Mouse (Mus musculus) liver, embryonic 14.5 days (tissue): ENCODE results near the gene Pard6b. TPM values are rescaled to one million over a fixed set of nuclear protein-coding genes. Genes with fewer than 3 reads are reported as not detected.

Source experiments
- ATAC-seq: fragments of 200-750 bp; cut with Nextera tagmentation; 2 replicates; pipeline ENCODE4 v1.8.0; 2017; ENCODE audit warnings: moderate number of reproducible peaks, mild to moderate bottlenecking, moderate library complexity; ENCODE audit not compliant: insufficient read depth
- DNase-seq, 3 experiments: peaks; one replicate each; pipeline ENCODE4 v3.0.0-alpha.2; 2012 to 2013; ENCODE audit warnings: low read depth in 3 of 3, low spot score in 3 of 3
- H3K27ac ChIP-seq: fragments of 300-500 bp; sonication (generic); 2 replicates; pipeline ENCODE4 v1.5.1; 2014; ENCODE audit warnings: moderate library complexity, mild to moderate bottlenecking, control low read depth, inconsistent platforms
- H3K27me3 ChIP-seq: fragments of 300-500 bp; sonication (generic); 2 replicates; pipeline ENCODE4 v1.6.1; 2014; ENCODE audit warnings: mild to moderate bottlenecking, low read length, moderate library complexity; ENCODE audit not compliant: control insufficient read depth, insufficient read depth
- H3K36me3 ChIP-seq: fragments of 300-500 bp; sonication (generic); replicated peaks from 2 replicates; pipeline ENCODE4 v1.6.1; 2014; ENCODE audit warnings: low read depth; ENCODE audit not compliant: control insufficient read depth, insufficient read depth
- H3K4me1 ChIP-seq, 2 experiments: fragments of 200-500 bp in 1 of 2; fragments of 300-500 bp in 1 of 2; sonication (generic) in 1 of 2; replicated peaks; 2 replicates each; pipeline ENCODE4 v1.6.1; 2012 to 2014; ENCODE audit warnings: antibody characterized with exemption in 1 of 2, inconsistent platforms in 1 of 2, low read length in 1 of 2; ENCODE audit not compliant: control insufficient read depth in 2 of 2, insufficient read depth in 2 of 2
- H3K4me2 ChIP-seq: fragments of 300-500 bp; sonication (generic); 2 replicates; pipeline ENCODE4 v1.6.1; 2014; ENCODE audit warnings: low read depth, mild to moderate bottlenecking, control low read depth, moderate library complexity
- H3K4me3 ChIP-seq, 2 experiments: fragments of 200-500 bp in 1 of 2; fragments of 300-500 bp in 1 of 2; sonication (generic) in 1 of 2; 2 replicates each; pipeline ENCODE4 v1.5.1; 2012 to 2014; ENCODE audit warnings: low read depth in 2 of 2, low read length in 2 of 2, mild to moderate bottlenecking in 2 of 2, control low read depth in 1 of 2, inconsistent platforms in 1 of 2, moderate library complexity in 1 of 2; ENCODE audit not compliant: insufficient read depth in 1 of 2
- H3K9ac ChIP-seq: fragments of 300-500 bp; sonication (generic); replicated peaks from 2 replicates; pipeline ENCODE4 v1.6.1; 2014; ENCODE audit warnings: mild to moderate bottlenecking, control low read depth, moderate library complexity
- H3K9me3 ChIP-seq: fragments of 300-500 bp; sonication (generic); 2 replicates; pipeline ENCODE4 v1.6.1; 2016; ENCODE audit warnings: low read length, mixed read lengths; ENCODE audit not compliant: control insufficient read depth
- CTCF ChIP-seq: IDR thresholded peaks from 2 replicates; pipeline ENCODE4 v1.5.1; 2016; ENCODE audit warnings: antibody characterized with exemption, low read depth, control low read depth
- EP300 ChIP-seq: IDR thresholded peaks from 2 replicates; pipeline ENCODE4 v1.6.1; 2016; ENCODE audit warnings: antibody characterized with exemption, low read depth
- WGBS: fragments of 180-500 bp; shearing (Covaris S2); extraction: QIAGEN DNeasy Blood & Tissue Kit; methylation state at CpG from one replicate; pipeline ENCODE4 v1.1.7; 2014; ENCODE audit not compliant: insufficient replicate concordance; 5-methylcytosine and 5-hydroxymethylcytosine counted together
- polyA plus RNA-seq, 2 experiments: library from polyadenylated mRNA; depleted of rRNA in 1 of 2; stranded (reverse) in 1 of 2; unstranded in 1 of 2; fragments of >200 nt; fragmentation: Nextera tagmentation in 1 of 2; extraction: Ambion mirVana in 1 of 2; gene quantifications; 2 replicates each; pipeline versions ENCODE4 v1.2.1 to v1.2.3; 2012 to 2014

Gene Pard6b
- polyA plus RNA-seq, 2 experiments: 1.8 to 2.2 TPM

GRCm38 (mm10) chr2:168085621-168086265 lies 4.9 kb downstream of the Pard6b start:
- Histone ChIP-seq H3K27ac (no peak overlapping the region), H3K27me3 (peaks cover 15% of the 10 kb centered on the region), H3K36me3 (no peaks in the 10 kb centered on the region), H3K4me2 (no peak overlapping the region), H3K9me3 (no peaks in the 10 kb centered on the region), H3K4me3 (no peak overlapping the region), H3K4me1 (peaks cover 0 to 10% of the 10 kb centered on the region in 2 experiments; a peak in 2 of 4 replicates), H3K9ac (no peak overlapping the region)
- ATAC-seq (no peak), DNase-seq (no peak)
- no peak for TF ChIP-seq EP300
- no peak for TF ChIP-seq CTCF
- 47% methylated on average over 10 of the region's 10 CpGs for WGBS

- no peak for DNase-seq
- 54% methylated on average over 6 of the region's 6 CpGs for WGBS
- H3K4me3 ChIP-seq: no peak overlapping the region
- no peak overlapping the region for H3K27ac ChIP-seq
- no peak overlapping the region for H3K9ac ChIP-seq
- H3K4me2 ChIP-seq: no peak overlapping the region
- H3K27me3 ChIP-seq: peaks cover 12% of the 10 kb centered on the region
- H3K9me3 ChIP-seq: no peaks in the 10 kb centered on the region
- TF ChIP-seq CTCF (no peak), EP300 (no peak)
- no peak for ATAC-seq
- no peaks in the 10 kb centered on the region for H3K36me3 ChIP-seq
- H3K4me1 ChIP-seq: peaks cover 0 to 10% of the 10 kb centered on the region in 2 experiments; a peak in 2 of 4 replicates
Measured at GRCm38 (mm10) chr2:168086318-168086717, 5.5 kb downstream of the Pard6b start.

GRCm38 (mm10) chr2:168086839-168087238 lies 6.0 kb downstream of the Pard6b start:
- Histone ChIP-seq H3K4me2 (no peak overlapping the region), H3K27ac (no peak overlapping the region), H3K36me3 (no peaks in the 10 kb centered on the region), H3K9me3 (no peaks in the 10 kb centered on the region), H3K4me1 (peaks cover 0 to 8% of the 10 kb centered on the region in 2 experiments; a peak in 2 of 4 replicates), H3K9ac (no peak overlapping the region), H3K4me3 (no peak overlapping the region), H3K27me3 (peaks cover 6% of the 10 kb centered on the region)
- TF ChIP-seq CTCF: no peak
- no peak for TF ChIP-seq EP300
- DNase-seq (no peak), ATAC-seq (no peak)
- WGBS: 59% methylated on average over 9 of the region's 9 CpGs

GRCm38 (mm10) chr2:168091560-168091959 lies 10.8 kb downstream of the Pard6b start:
- Histone ChIP-seq H3K27ac (no peak overlapping the region), H3K4me1 (0 out of 4 replicates have a peak, but pooled peaks cover 0 to 4% of the 10 kb centered on the region in 2 experiments), H3K36me3 (no peaks in the 10 kb centered on the region), H3K9ac (no peak overlapping the region), H3K27me3 (no peaks in the 10 kb centered on the region), H3K9me3 (no peaks in the 10 kb centered on the region), H3K4me3 (no peak overlapping the region), H3K4me2 (no peak overlapping the region)
- no peak for DNase-seq
- no peak for TF ChIP-seq CTCF
- TF ChIP-seq EP300: no peak
- no peak for ATAC-seq
- 67% methylated on average over 11 of the region's 11 CpGs for WGBS

GRCm38 (mm10) chr2:168093077-168093476 lies 12.3 kb downstream of the Pard6b start:
- 82% methylated on average over 4 of the region's 4 CpGs for WGBS
- no peaks in the 10 kb centered on the region for H3K36me3 ChIP-seq
- H3K27me3 ChIP-seq: no peaks in the 10 kb centered on the region
- H3K9ac ChIP-seq: no peak overlapping the region
- TF ChIP-seq EP300 (no peak), CTCF (no peak)
- H3K4me2 ChIP-seq: no peak overlapping the region
- H3K4me3 ChIP-seq: no peak overlapping the region
- H3K4me1 ChIP-seq: 0 out of 4 replicates have a peak, but pooled peaks cover 0 to 4% of the 10 kb centered on the region in 2 experiments
- no peak overlapping the region for H3K27ac ChIP-seq
- DNase-seq: no peak
- no peaks in the 10 kb centered on the region for H3K9me3 ChIP-seq
- ATAC-seq: no peak
